Mouse (Mus musculus) thymus, adult 2 months (tissue): ENCODE data around the gene Tmem184b.

Experiments
- CTCF ChIP-seq: fragments of 200-500 bp; IDR thresholded peaks from 2 replicates; pipeline ENCODE4 v1.5.1; 2012; ENCODE audit warnings: mild to moderate bottlenecking, control low read depth, low read length, moderate library complexity, borderline replicate concordance; ENCODE audit not compliant: control insufficient read depth, poor library complexity, insufficient read depth; ENCODE audit errors: extremely low read depth
- POLR2A ChIP-seq: fragments of 200-500 bp; IDR thresholded peaks from 2 replicates; pipeline ENCODE4 v1.6.1; 2012; ENCODE audit warnings: mild to moderate bottlenecking, low read length, control low read depth, moderate library complexity; ENCODE audit not compliant: control insufficient read depth, poor library complexity, insufficient read depth; ENCODE audit errors: extremely low read depth

DNA sequence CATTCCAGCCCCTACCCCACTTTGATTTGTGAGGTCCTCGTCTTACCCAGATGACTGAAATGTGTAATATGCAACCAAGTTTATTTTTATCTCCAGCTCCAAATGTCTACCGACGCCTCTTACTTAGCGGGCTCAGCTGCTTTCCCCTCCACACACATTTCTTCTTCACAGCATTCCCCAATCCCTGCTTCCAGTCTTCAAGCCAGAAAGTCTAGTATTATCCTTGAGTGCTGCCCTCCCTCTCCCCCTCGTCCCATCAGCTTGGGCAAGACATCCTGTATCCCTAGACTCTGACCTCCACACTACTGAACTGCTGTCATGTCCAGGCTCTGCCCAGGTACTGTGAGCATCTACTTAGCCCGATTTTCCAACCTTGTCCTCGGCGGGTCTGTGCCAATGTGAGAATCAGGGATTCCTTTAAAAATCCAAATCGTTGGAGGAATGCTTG lies 418 bp upstream of the Tmem184b start:
- TF ChIP-seq CTCF (no peak), POLR2A (no peak)
